Mouse (Mus musculus): ENCODE measurements around the gene Olfr324. TPM values are rescaled to one million over a fixed set of nuclear protein-coding genes. Genes with fewer than 3 reads are reported as not detected.

The Olfr324 gene
- not detected for polyA plus RNA-seq (2017; shearing (Covaris generic))

DNA sequence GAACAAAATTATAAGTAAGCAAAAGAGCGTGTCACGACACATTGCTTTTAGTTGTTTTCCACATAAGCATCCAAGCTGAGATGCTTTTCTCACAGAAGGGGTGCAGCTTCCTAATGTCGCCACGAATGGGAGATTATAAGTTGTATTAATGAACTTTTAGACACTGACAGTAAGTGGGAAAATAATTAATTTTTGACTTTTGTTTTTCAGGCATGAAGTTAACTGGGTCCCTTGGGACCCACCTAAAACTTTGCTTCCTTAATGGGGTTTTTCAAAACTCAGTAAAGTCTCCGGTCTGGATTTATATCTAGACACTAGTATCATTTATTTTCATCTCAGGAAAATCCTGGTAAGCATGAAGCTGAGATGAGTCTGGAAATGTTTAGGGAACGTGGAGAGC lies at the start of gene Olfr324:
TSS of gene Olfr324 (plus strand) at position 301 of the 400 bp plus-strand sequence.

GRCm38 (mm10) chr11:58546322-58546721 lies 48.6 kb upstream of the Olfr324 start, which contains the start of gene Olfr329-ps:
Gene Olfr329-ps, minus strand, starts transcription at chr11:58546422.

GRCm38 (mm10) chr11:58555536-58555935 lies 39.4 kb upstream of the Olfr324 start, which contains the start of gene Olfr328:
Gene Olfr328, minus strand, starts transcription at chr11:58555636.

GRCm38 (mm10) chr11:58570405-58570804 lies 24.5 kb upstream of the Olfr324 start, which contains the start of gene Olfr224:
Gene Olfr224, minus strand, starts transcription at chr11:58570553.

GRCm38 (mm10) chr11:58577430-58577829 lies 17.5 kb upstream of the Olfr324 start, which contains the start of gene Olfr325:
Gene Olfr325, plus strand, starts transcription at chr11:58577730.

GRCm38 (mm10) chr11:58615975-58616374 lies 21.1 kb downstream of the Olfr324 start, which contains the start of gene 2210407C18Rik:
Gene 2210407C18Rik, minus strand, starts transcription at chr11:58616075.

DNA sequence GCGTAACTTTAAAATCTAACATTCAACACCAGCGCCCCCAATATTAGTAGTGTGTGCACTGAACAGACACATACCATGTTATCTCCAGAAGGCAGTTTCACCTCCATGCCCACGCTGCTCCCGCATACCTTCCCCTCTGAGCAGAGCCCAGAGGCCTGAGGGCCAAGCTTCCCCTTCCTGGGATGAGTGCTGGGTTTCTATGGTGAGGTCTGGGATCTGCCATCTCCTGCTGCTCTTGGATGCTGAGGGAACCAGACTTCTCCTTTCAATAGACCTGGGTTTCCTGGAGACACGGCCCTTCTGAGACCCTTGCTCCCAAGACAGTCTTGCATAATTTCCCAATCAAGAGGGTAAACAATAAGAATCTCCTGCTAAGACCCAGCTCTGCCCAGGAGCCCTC lies 35.5 kb downstream of the Olfr324 start, which contains the start of gene Olfr323:
TSS of gene Olfr323 (minus strand) at position 101 of the 400 bp plus-strand sequence.

GRCm38 (mm10) chr11:58640272-58640867 lies 45.5 kb downstream of the Olfr324 start, which contains the start of gene Trim58:
Gene Trim58, plus strand, starts transcription at chr11:58640465.

Other genes starting within 250 kb of the Olfr324 start
- gene Lypd8, start 216.1 kb upstream of the Olfr324 start, polyA plus RNA-seq (2017; shearing (Covaris generic)): 1 to 10 TPM in 1 of 2 experiments, under 1 TPM in 1; 0.17 to 2.9 TPM
- under 1 TPM in 1 of 2 experiments, not detected in 1; 0.61 TPM for gene 1810065E05Rik, start 174.0 kb upstream of the Olfr324 start, polyA plus RNA-seq (2017; shearing (Covaris generic))
- 1 to 10 TPM in 1 of 2 experiments, under 1 TPM in 1; 0.42 to 1.0 TPM for gene Gm12253, start 162.6 kb upstream of the Olfr324 start, polyA plus RNA-seq (2017; shearing (Covaris generic))
- gene Lypd9, start 142.2 kb upstream of the Olfr324 start, polyA plus RNA-seq (2017; shearing (Covaris generic)): not detected
- gene Olfr30, start 132.8 kb upstream of the Olfr324 start, polyA plus RNA-seq (2017; shearing (Covaris generic)): under 1 TPM in 1 of 2 experiments, not detected in 1; 0.11 TPM
- gene Olfr332, start 102.6 kb upstream of the Olfr324 start, polyA plus RNA-seq (2017; shearing (Covaris generic)): under 1 TPM in 1 of 2 experiments, not detected in 1; 0.72 TPM
- under 1 TPM in 1 of 2 experiments, not detected in 1; 0.67 TPM for gene Olfr331, start 92.5 kb upstream of the Olfr324 start, polyA plus RNA-seq (2017; shearing (Covaris generic))
- 1 to 10 TPM in 1 of 2 experiments, not detected in 1; 3.3 TPM for gene Olfr330, start 60.3 kb upstream of the Olfr324 start, polyA plus RNA-seq (2017; shearing (Covaris generic))
- gene Olfr329-ps, start 48.7 kb upstream of the Olfr324 start, polyA plus RNA-seq (2017; shearing (Covaris generic)): not detected
- 1 to 10 TPM in 1 of 2 experiments, not detected in 1; 1.3 TPM for gene Olfr328, start 39.5 kb upstream of the Olfr324 start, polyA plus RNA-seq (2017; shearing (Covaris generic))
- gene Olfr224, start 24.6 kb upstream of the Olfr324 start, polyA plus RNA-seq (2017; shearing (Covaris generic)): under 1 TPM; 0.24 to 0.29 TPM
- not detected for gene Olfr325, start 17.4 kb upstream of the Olfr324 start, polyA plus RNA-seq (2017; shearing (Covaris generic))
- under 1 TPM in 1 of 2 experiments, not detected in 1; 0.66 TPM for gene 2210407C18Rik, start 21.0 kb downstream of the Olfr324 start, polyA plus RNA-seq (2017; shearing (Covaris generic))
- gene Olfr323, start 35.4 kb downstream of the Olfr324 start, polyA plus RNA-seq (2017; shearing (Covaris generic)): not detected
- gene Trim58, start 45.4 kb downstream of the Olfr324 start, polyA plus RNA-seq (2017; shearing (Covaris generic)): under 1 TPM; 0.07 to 0.29 TPM
- not detected for gene Olfr322, start 63.7 kb downstream of the Olfr324 start, polyA plus RNA-seq (2017; shearing (Covaris generic))
- under 1 TPM in 1 of 2 experiments, not detected in 1; 0.48 TPM for gene Olfr320, start 86.0 kb downstream of the Olfr324 start, polyA plus RNA-seq (2017; shearing (Covaris generic))
- gene Olfr319, start 104.0 kb downstream of the Olfr324 start, polyA plus RNA-seq (2017; shearing (Covaris generic)): under 1 TPM in 1 of 2 experiments, not detected in 1; 0.10 TPM
- gene Olfr318, start 128.9 kb downstream of the Olfr324 start, polyA plus RNA-seq (2017; shearing (Covaris generic)): under 1 TPM; 0.07 to 0.40 TPM
- not detected for gene Olfr317, start 144.1 kb downstream of the Olfr324 start, polyA plus RNA-seq (2017; shearing (Covaris generic))
- not detected for gene Olfr316, start 157.6 kb downstream of the Olfr324 start, polyA plus RNA-seq (2017; shearing (Covaris generic))
- gene Olfr315, start 178.1 kb downstream of the Olfr324 start, polyA plus RNA-seq (2017; shearing (Covaris generic)): not detected
- gene Olfr314, start 187.8 kb downstream of the Olfr324 start, polyA plus RNA-seq (2017; shearing (Covaris generic)): under 1 TPM in 1 of 2 experiments, not detected in 1; 0.39 TPM
- gene Fam183b, start 206.8 kb downstream of the Olfr324 start, polyA plus RNA-seq (2017; shearing (Covaris generic)): not detected
- not detected for gene Olfr313, start 219.9 kb downstream of the Olfr324 start, polyA plus RNA-seq (2017; shearing (Covaris generic))
- gene Olfr312, start 234.1 kb downstream of the Olfr324 start, polyA plus RNA-seq (2017; shearing (Covaris generic)): under 1 TPM in 1 of 2 experiments, not detected in 1; 0.10 TPM
- gene Olfr311, start 244.1 kb downstream of the Olfr324 start, polyA plus RNA-seq (2017; shearing (Covaris generic)): under 1 TPM; 0.12 to 0.17 TPM